Mouse (Mus musculus) spleen, adult 2 months (tissue): ENCODE measurements around the gene Sfmbt1.

Experiments
- CTCF ChIP-seq: fragments of 200-500 bp; IDR thresholded peaks from 2 replicates; pipeline ENCODE4 v1.5.1; 2011; ENCODE audit warnings: mild to moderate bottlenecking, inconsistent platforms; ENCODE audit not compliant: insufficient read depth, insufficient read length, insufficient replicate concordance; ENCODE audit errors: extremely low read depth
- POLR2A ChIP-seq: fragments of 200-500 bp; IDR thresholded peaks from 2 replicates; pipeline ENCODE4 v1.6.1; 2011; ENCODE audit warnings: low read depth, low read length, inconsistent platforms

GRCm38 (mm10) chr14:30867042-30867441 is 152.4 kb downstream of the Sfmbt1 start:
- TF ChIP-seq CTCF (peak; percentile 67; the same call in 1 of the 2 replicates), POLR2A (no peak)
